Mouse (Mus musculus): ENCODE results near the gene Cog2.

The Cog2 gene

GRCm38 (mm10) chr8:124569593-124569992 lies 49.0 kb downstream of the Cog2 start, which contains the start of gene Agt:
Gene Agt (minus strand): TSS chr8:124569706.
- no peak for DNase-seq (ENCODE audit: low spot score)

- DNase-seq (ENCODE audit: low spot score), result no peak
Observed at GRCm38 (mm10) chr8:124571732-124572429, 51.3 kb downstream of the Cog2 start.

- no peak for DNase-seq (ENCODE audit: low spot score)
Observed at GRCm38 (mm10) chr8:124572430-124572775, 51.8 kb downstream of the Cog2 start.

GRCm38 (mm10) chr8:124573552-124574340 lies 53.2 kb downstream of the Cog2 start:
- DNase-seq (ENCODE audit: low spot score), result peak; percentile 76

GRCm38 (mm10) chr8:124575811-124576210 lies 55.2 kb downstream of the Cog2 start, which contains the start of gene Capn9:
Gene Capn9 (plus strand): TSS chr8:124576111.
- DNase-seq (ENCODE audit: low spot score), result no peak

GRCm38 (mm10) chr8:124576751-124577150 lies 56.2 kb downstream of the Cog2 start:
- DNase-seq (ENCODE audit: low spot score), result no peak

- DNase-seq (ENCODE audit: low spot score), result no peak
Observed at GRCm38 (mm10) chr8:124585718-124586425, 65.3 kb downstream of the Cog2 start.

GRCm38 (mm10) chr8:124586556-124586955 lies 66.0 kb downstream of the Cog2 start:
- DNase-seq (ENCODE audit: low spot score), result no peak

GRCm38 (mm10) chr8:124589393-124589792 lies 68.8 kb downstream of the Cog2 start:
- DNase-seq (ENCODE audit: low spot score), result no peak

Measured in T-cell, adult 2 months (primary cell).